Mouse (Mus musculus): ENCODE data around the gene Nox1.

The Nox1 gene

DNA sequence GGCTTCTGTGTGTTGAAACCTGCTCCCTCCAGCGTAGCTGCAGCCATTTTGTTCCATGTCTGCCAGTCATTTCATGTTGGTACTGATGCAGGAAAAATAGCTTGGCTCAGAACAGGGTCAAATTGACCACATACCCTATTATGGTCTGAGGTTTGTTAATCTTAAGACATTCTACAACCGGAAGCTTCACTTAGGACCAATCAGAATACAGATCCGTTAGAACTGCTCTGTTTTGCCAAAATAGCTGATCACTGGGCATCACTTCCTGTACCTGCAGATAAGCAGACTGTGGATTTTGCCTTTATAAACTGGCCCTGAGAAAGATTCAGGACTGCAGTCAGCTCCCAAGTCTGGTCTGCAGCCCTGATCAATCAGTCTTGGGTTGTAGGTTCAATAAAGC is 93.2 kb downstream of the Nox1 start:
- DNase-seq (ENCODE audit: low read depth) = no peak

DNA sequence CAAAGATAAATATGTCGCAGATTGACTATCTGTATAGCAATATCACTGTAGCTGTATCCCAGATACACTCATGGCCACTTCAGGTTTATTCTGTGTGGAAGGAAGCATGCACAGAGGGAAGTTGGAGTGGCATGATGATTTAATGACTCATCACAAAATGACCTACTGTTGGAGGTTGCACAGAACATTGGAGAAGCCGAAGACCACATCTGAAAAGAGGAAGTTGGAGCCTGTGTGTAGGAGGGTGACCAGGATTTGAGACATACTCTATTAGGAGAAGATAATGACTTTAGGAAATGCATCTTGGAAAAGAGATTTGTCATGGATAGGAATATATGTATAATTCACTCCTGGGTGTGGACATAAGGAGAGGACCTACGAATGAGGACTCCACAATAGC is 105.3 kb downstream of the Nox1 start:
- DNase-seq (ENCODE audit: low read depth) = no peak

DNA sequence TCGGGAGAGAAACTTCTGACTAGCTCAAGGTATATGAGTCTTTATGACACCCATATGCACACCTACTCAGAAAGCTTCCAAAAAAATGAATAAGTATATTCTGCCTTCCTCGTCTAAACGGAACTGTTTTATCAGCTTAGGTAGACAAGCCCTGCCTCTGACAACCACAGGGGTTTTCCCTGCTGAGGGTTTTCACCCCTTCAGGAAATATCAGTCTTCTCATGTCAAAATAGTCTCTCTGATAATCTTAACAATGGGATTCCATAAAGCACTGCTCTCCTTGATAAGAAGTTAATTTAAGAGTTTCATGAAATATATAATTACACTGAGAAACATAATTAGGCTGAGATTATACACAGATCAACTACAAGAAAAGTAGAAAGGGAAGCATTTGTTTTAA is 110.0 kb downstream of the Nox1 start:
- no peak for DNase-seq (ENCODE audit: low read depth)

DNA sequence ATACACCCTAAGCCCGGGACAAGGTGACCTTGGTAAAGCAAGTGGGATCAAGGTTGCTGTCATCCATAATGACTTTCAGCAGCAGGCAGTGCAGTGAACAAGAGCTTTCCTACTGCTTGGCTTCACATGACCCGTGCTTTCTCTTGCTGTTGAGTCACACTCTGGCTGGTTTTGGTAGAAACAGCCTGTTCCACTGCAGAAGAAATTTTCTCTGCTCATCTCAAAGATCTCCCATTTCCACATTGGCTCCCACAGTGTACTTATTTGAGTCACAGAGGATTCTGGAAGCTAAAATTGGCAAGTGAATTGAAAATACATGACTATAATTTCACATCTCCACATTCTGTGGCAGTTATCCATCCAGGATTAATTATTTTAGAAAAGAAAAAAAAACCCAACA is 119.1 kb downstream of the Nox1 start:
- no peak for DNase-seq (ENCODE audit: low read depth)

DNA sequence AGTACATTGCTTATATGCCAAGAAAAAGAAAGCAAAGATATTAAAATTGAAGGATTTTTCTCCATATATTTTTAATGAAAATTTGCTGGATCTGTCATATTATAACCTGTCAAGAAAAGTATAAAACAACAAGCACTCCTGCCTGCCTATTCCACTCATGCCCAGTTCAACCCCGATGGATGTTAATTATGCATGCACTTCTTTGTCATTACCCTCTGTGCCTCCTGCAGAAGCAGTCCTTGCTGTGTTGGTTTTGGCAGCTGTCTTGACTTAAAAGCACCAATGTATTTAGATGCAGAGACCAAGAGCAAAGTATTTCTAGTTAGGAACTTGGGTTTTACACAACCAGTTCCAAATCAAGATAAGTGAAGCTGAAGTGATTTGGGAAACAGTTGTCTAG is 136.3 kb downstream of the Nox1 start:
- DNase-seq (ENCODE audit: low read depth) = no peak

DNA sequence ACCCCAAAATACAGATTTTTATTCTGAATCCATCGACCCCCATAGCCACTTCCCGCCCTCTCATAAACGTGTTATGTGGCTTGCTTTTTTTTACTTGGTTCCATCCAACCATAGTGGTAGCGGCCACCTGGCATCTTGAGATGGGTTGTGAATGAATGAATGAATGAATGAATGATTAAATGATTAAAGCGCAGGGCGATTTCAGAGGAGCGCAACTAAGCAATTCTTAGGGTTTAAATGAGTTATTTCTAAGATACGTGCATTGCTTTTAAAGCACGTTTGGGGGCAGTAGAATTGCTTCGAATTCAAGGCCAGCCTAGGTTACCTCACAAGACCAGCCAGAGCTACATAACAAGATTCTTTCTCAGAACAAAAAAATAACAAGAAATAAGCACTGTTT is 162.0 kb downstream of the Nox1 start:
- peak; percentile 9 for DNase-seq (ENCODE audit: low read depth)

DNA sequence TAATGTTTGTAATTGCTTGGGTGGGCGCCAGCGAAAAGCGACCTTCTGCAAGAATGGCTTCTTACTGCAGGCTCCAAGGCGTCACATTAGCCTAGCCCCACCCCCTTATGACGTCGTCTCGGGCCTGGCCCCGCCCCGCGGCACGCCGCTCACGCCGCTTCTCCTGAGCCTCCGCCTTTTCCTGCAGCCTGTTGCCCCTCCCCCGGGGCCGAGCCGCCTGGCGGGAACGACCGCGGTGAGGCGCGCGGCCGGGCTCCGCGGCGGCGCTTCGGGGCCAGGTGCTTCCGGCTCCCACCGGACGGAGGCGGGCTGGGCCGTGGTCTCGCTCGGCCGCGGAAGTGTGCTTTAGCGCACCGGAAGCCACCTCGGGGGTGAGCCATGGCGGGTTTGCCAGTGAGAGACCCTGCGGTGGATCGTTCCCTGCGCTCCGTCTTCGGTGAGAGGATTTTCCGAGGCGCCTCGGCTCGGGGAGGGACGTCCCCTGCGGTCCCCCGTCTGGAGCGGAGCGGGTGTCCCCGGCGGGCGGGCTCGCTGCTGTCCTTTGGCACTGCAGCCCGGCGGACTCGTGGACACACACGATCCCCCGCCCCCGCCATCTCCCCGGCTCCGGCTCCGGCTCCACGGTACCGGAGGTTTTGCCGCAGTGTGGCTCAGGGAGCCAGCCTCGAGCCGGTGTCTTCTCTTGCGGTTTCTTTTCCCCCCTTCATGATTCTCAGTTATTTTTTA is 162.6 kb downstream of the Nox1 start, which contains the start of gene Cstf2:
Gene Cstf2, plus strand, starts transcription at position 201 of the 726 bp plus-strand sequence.
- DNase-seq (ENCODE audit: low read depth) = peak; percentile 65

DNA sequence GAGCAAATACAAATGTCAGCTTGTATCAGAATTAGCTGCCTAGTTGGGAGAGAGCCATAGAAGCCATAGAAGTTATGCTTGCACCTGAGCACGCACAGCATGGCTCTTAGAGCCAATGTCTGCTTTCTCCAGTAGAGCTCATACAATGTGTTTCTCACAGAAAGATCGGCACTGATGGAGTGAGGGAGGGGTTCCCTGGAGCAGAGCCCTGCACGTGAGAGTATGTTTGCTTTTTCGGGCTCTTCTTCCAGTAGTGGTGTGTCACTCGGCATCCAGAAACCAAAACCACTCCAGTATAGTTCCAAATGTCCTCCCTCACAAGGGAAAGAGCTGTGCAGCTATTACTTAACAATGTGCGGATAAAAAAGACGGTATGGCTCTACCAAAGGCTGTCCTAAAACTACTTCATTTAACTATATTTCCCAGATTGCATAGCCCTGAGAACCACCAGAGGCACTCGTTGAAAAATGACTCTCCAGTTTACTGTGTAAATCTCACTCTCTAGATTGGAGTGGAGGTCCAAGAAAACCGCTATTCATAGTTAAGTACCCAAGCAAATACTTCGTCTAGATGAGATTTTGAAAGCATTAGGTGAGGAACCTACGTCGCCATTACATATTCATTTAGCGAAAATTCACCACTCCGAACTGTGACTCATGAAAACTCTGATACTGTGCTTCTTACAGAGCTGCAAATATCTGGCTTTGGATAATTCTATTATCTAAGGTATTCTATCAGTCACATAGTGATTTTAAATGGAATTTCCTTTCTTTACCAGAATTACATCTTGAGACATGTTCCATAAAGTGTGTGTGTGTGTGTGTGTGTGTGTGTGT is 163.5 kb downstream of the Nox1 start:
- DNase-seq (ENCODE audit: low read depth) = no peak

DNA sequence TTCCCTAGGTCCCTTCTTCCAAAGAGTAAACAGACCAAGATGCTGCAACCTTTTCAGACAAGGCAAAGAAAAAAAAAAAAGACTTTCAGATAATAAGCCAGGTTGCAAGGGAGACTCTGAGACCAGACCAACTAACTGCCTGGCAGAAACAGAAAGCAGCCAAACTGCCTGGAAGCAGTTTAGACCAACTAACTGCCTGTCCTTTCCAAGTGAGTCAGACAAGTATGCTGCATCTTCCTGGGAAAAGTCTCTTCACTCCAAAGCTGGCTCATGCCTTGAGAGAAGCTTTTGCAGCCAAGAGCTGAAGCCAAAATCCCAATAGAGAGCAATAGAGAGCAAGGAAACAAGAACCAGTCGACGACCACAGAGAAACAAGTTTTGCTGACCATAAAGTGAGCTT is 164.9 kb downstream of the Nox1 start:
- no peak for DNase-seq (ENCODE audit: low read depth)

DNA sequence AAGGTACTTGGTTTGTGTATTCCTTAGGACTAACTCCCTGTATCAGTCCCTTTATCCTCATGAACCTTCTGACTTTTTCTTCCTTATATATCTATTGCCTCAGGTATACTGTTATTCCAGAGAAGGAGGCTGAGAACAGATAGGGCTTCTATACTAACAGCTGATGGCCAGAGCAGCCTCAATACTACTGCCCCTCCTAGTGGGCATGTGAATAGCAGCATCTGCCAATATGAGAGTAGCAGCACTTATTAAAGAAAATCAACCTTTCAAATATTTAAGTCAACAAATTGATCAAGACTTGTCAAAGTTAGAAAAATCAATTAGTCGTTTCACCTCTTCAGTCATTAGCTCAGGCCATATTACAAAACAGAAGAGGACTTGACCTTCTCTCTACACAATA is 172.8 kb downstream of the Nox1 start:
- no peak for DNase-seq (ENCODE audit: low read depth)

All from c-Kit-positive CD71-positive TER-119-negative erythroid progenitor cells, embryonic 14.5 days (primary cell).